Mouse (Mus musculus): ENCODE results near the gene Gnb5.

Gene Gnb5

GRCm38 (mm10) chr9:75307015-75307414 lies 927 bp downstream of the Gnb5 start:
- no peak for DNase-seq

- DNase-seq = no peak
Measured at GRCm38 (mm10) chr9:75308621-75309020, 2.5 kb downstream of the Gnb5 start.

DNA sequence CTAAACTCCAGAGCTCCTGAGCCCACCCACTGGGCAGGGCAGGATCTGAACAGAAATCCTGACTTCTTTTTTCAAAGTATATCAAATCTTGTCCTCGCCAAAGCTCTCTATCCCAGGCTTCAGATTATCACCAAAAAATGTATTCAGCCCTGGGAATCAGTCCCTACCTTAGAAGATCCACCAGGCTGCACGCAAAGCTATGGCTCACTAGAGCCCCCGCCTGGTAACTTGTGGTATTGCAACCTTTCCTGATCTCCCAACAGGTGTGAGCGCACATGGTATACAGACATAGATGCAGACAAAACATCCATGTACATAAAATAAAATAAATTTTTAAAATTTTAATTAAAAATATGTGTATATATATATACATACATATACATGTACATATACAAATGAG lies 5.9 kb downstream of the Gnb5 start:
- DNase-seq = peak; percentile 94 to 96

DNA sequence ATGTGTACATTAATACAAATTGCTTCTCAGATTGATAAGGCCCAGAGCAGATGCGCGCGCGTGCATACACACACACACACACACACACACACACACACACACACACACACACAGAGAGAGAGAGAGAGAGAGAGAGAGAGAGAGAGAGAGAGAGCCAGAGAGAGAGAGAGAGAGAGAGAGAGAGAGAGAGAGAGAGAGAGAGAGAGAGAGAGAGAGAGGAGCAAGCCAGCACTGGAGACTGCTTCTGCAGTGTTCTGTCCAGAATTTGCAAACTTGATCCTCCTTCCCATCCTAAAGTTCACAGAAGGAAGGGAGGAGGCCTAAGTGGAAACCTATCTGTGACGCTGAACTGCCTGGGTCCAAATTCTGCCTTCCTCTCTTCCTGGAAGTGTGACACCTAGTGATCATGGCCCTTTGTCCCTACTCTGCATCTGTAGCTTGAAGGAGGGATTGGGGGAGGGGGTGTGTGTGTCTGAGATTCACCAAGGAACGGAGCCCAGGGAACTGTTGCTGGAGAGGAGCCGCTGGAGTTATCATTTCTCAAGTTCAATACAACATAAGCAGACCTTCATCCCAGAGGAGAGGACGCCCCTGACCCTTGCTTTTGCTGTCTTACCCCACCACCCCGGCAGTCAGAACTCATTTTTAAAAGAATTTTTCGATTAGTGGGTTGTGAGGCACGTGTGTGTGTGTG lies 7.2 kb downstream of the Gnb5 start:
- peak in 1 of 2 experiments; percentile 43 for DNase-seq

GRCm38 (mm10) chr9:75313832-75314516 lies 7.9 kb downstream of the Gnb5 start:
- DNase-seq = peak; percentile 94 to 96

DNA sequence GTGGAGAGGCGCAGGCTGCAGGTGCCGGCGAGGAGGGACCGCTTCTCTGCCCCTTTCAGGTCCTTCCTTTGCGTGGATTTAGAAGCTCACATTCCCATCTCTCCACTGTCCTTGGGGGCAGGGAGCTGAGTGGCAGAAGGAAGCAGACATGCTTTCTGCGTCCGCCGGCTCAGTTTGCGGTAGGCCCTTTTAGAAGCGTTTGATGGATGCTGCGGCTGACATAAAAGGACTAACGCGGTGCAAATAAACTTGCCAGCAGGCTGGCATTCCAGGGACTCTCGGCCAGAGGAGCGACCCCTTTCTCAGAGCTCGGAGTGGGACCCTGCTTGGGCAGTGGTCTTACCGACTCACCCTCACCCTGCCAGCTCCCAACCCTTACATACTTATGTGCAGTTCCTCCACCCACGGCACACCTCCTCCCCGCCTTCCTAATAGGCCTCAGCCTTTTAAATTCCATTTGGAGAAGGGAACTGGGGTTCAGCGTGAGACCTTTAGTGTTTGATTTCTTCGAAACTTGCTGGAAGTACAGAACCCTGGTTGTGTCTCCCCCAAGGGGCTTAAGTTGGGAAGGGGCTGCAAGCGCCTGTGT lies 8.5 kb downstream of the Gnb5 start:
- no peak for DNase-seq

GRCm38 (mm10) chr9:75315238-75315637 lies 9.2 kb downstream of the Gnb5 start:
- no peak for DNase-seq

- no peak for DNase-seq
Measured at GRCm38 (mm10) chr9:75316771-75317170, 10.7 kb downstream of the Gnb5 start.

DNA sequence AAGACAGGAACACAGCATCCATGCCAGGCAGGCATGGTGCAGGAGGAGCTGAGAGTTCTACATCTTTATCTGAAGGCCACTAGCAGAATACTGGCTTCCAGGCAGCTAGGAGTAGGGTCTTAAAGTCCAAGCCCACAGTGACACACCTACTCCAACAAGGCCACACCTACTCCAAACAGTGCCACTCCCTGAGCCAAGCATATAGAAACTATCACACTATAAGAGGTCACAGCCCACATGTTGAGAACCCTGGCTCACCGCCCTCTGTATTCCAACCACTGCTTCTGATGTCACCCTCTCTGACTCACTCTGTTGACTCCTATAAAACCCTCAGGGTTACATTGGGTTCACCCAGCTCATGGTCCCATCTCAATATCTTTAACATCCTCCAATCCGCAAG lies 12.1 kb downstream of the Gnb5 start:
- no peak for DNase-seq

- DNase-seq = peak in 1 of 2 experiments; percentile 67
Measured at GRCm38 (mm10) chr9:75319365-75319764, 13.3 kb downstream of the Gnb5 start.

- peak; percentile 62 to 63 for DNase-seq
Measured at GRCm38 (mm10) chr9:75322099-75322885, 16.2 kb downstream of the Gnb5 start.

DNA sequence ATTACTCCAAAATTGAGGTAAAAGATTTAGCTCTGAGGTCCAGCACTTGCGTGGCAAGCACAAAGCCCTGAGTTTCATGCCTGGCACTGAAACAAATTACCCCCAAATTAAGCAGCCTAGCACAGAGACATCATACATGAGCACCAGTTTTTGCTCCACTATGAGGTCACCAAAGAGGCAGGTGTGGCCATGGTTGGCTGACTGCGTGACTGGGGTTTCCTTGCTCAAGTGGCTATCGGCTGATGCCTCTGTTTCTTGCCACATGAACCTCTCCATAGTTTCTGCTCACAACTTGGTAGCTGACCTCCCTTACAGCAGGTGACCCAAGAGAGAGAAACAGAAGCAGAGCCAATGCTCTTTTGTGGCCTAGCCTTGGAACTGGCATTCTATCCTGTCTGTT lies 22.0 kb downstream of the Gnb5 start:
- no peak for DNase-seq

- DNase-seq = no peak
Measured at GRCm38 (mm10) chr9:75330821-75331220, 24.7 kb downstream of the Gnb5 start.

- peak in 1 of 2 experiments; percentile 5 for DNase-seq
Measured at GRCm38 (mm10) chr9:75334440-75334839, 28.4 kb downstream of the Gnb5 start.

GRCm38 (mm10) chr9:75338016-75338415 lies 31.9 kb downstream of the Gnb5 start:
- no peak for DNase-seq

DNA sequence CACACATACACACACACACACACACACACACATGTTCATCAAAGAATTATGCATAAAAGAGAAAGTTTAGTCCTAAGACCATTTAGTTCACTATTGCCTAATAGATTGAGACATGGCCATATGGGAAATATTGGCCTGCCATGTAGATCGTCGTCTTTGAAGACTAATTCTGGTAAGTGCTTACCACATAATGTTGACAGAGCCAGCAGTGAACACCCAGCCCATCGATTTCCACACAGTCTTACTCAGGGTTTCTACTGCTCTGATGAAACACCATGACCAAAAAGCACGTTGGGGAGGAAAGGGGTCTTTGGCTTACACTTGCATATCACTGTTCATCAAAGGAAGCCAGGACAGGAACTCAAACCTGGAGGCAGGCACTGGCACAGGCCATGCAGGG lies 36.3 kb downstream of the Gnb5 start:
- no peak for DNase-seq

- no peak for DNase-seq
Measured at GRCm38 (mm10) chr9:75347458-75347857, 41.4 kb downstream of the Gnb5 start, which contains the start of gene Bcl2l10. Bcl2l10 (plus strand) TSS chr9:75347758.

DNA sequence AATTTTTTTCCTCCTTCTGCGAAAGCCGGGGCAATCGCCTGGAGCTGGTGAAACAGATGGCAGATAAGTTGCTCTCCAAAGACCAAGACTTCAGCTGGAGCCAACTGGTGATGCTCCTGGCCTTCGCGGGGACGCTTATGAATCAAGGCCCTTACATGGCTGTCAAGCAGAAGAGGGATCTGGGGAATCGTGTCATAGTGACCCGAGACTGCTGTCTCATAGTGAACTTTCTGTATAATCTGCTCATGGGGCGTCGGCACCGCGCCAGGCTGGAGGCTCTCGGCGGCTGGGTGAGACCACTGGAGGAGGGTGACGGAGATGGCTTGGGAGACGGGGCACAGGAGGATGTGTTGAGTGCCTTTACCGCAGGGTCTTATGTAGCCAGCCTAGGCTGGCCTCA lies 42.0 kb downstream of the Gnb5 start:
- DNase-seq = no peak

- DNase-seq = no peak
Measured at GRCm38 (mm10) chr9:75348641-75349040, 42.6 kb downstream of the Gnb5 start.

DNA sequence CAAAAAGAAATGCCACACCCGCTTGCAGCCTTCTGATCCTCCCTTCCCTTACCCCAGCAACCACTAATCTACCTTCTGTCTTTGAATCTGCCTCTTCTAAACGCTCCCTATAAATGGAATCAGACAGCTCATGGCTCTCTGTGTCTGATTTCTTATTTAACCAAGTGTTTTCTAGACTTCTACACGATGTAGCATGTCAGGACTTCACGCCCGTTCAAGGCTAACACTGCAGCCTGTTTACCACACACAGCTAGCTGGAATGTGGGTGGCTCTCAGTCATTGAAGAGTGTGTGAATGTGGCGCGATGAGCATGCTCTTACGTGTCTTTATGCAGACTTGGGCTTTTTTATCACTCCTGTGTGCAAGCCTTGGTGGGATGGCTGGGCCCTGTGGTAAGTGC lies 47.0 kb downstream of the Gnb5 start:
- no peak for DNase-seq

GRCm38 (mm10) chr9:75355783-75356182 lies 49.7 kb downstream of the Gnb5 start:
- no peak for DNase-seq

DNA sequence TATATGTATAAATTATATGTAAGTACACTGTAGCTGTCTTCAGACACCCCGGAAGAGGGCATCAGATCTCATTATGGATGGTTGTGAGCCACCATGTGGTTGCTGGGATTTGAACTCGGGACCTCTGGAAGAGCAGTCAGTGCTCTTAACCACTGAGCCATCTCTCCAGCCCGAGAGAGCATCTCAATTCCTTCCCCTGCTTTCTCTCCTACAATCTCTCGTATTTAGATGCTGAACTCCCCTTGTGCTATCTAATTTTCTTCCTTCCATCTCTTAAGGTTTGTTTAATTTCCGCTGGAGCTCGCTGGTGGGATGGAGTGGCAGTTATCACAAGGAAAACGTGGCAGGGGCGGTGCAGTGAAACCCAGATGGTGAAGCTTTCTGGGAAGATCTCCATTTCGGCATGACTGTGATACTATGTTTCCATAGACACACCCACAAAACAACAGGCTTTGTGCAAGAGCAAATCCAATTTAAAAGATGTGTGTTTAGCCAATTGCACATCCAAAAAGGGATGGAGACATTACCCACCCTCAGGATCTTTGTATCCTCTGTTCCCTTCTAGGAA lies 51.1 kb downstream of the Gnb5 start:
- no peak for DNase-seq

DNA sequence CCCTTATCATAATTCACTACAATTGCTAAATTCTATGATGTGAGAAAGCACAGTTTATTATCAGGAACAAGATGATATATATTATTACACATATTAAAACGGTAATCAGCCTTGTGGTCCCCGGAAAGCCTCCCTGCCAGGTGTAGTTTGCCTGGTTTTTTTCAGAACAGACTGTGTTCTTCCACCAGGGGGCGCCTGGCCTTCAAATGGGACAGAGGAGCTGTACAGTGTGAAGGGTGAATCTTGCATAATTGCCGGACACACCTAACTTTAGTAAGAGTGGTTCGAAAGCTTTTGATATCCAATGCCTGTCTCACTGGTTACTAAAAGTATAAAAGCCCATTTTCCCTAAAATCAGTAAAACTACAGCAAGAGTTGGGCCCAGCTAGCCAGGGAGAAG lies 55.6 kb downstream of the Gnb5 start:
- peak; percentile 81 to 92 for DNase-seq
